In the genomic region with DNA sequence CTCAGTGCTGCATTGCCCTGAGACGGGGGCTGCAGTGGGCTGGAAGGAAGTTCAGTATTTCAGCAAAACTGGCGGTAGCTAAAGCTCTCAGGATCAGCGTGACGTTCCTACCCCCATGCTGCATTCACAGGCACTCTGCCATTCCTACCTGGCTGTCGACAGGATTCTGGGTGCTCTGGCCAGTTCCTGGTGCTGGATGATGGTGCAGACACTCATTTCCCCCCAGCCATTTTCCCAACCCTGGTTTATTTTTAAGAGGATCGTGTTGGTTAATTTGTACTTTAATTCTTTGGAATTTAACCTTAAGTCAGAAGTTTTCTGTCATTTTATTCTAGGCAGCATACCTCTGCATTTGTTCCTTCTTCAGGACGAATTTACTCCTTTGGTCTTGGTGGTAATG, we compare ENCODE assay signal across 22 mouse cellular contexts. TPM values are rescaled to one million over a fixed set of nuclear protein-coding genes. Genes with fewer than 3 reads are reported as not detected.
DNase-seq lines count a peak whose midpoint lies in the region; ATAC-seq and TF ChIP-seq lines count a peak whose summit lies in the region.
"Had no signal": no experiment of that assay in that cellular context is flagged by ENCODE, and none has a peak within 500 bp of the region (broad histone marks: within the 10 kb centered on the region; RNA-seq: fewer than 3 reads in every experiment).

No protein-coding gene starts in this region.

- no peak overlapping the region for H3K27ac ChIP-seq in midbrain, embryonic 11.5 days (ENCODE audit: low read depth, low read length)
- H3K27ac ChIP-seq in midbrain, embryonic 13.5 days = no peak overlapping the region
- peak overlapping the region; percentile 72 for H3K27ac ChIP-seq in liver, embryonic 12.5 days
- 0 out of 2 replicates have a peak overlapping the region, but pooled peaks have one; percentile 6 for H3K27ac ChIP-seq in liver, postnatal 0 days (ENCODE audit: low read depth)
- no peak overlapping the region for H3K27ac ChIP-seq in heart, embryonic 10.5 days
- H3K27ac ChIP-seq: embryonic facial prominence, embryonic 15.5 days; forebrain, embryonic 10.5 days had no signal

- ATAC-seq in midbrain, embryonic 11.5 days (ENCODE audit: low FRiP score) = no peak
- no peak for ATAC-seq in midbrain, embryonic 13.5 days
- ATAC-seq in liver, embryonic 12.5 days = no peak
- ATAC-seq in liver, postnatal 0 days = no peak
- ATAC-seq: forebrain, embryonic 14.5 days had no signal

- no peaks in the 10 kb centered on the region for H3K4me1 ChIP-seq in midbrain, embryonic 11.5 days (ENCODE audit: control insufficient read depth, insufficient read depth, low read length)
- H3K4me1 ChIP-seq in midbrain, embryonic 13.5 days (replicated peaks) = no peaks in the 10 kb centered on the region
- H3K4me1 ChIP-seq in liver, embryonic 12.5 days = peaks cover 48% of the 10 kb centered on the region
- H3K4me1 ChIP-seq in liver, postnatal 0 days (ENCODE audit: insufficient read depth) = no peaks in the 10 kb centered on the region
- no peaks in the 10 kb centered on the region for H3K4me1 ChIP-seq in heart, embryonic 10.5 days
- H3K4me1 ChIP-seq: embryonic facial prominence, embryonic 15.5 days; forebrain, embryonic 10.5 days had no signal

- WGBS in midbrain, embryonic 11.5 days = 91% methylated on average over 7 of the region's 7 CpGs
- WGBS in midbrain, embryonic 13.5 days = 91% methylated on average over 7 of the region's 7 CpGs
- WGBS in liver, embryonic 12.5 days (ENCODE audit: insufficient replicate concordance) = 77% methylated on average over 7 of the region's 7 CpGs
- 86% methylated on average over 7 of the region's 7 CpGs for WGBS in liver, postnatal 0 days (ENCODE audit: insufficient replicate concordance)
- 76% methylated on average over 7 of the region's 7 CpGs for WGBS in heart, embryonic 10.5 days

- no peaks in the 10 kb centered on the region for H3K27me3 ChIP-seq in midbrain, embryonic 11.5 days (ENCODE audit: control insufficient read depth, insufficient read depth, low read length)
- no peaks in the 10 kb centered on the region for H3K27me3 ChIP-seq in midbrain, embryonic 13.5 days
- no peaks in the 10 kb centered on the region for H3K27me3 ChIP-seq in liver, embryonic 12.5 days (replicated peaks)
- H3K27me3 ChIP-seq in liver, postnatal 0 days (ENCODE audit: insufficient read depth, low read length) = no peaks in the 10 kb centered on the region
- H3K27me3 ChIP-seq in heart, embryonic 10.5 days (ENCODE audit: insufficient read depth, poor library complexity, severe bottlenecking) = no peaks in the 10 kb centered on the region
- H3K27me3 ChIP-seq: embryonic facial prominence, embryonic 15.5 days had no signal

- no peak overlapping the region for H3K4me3 ChIP-seq in midbrain, embryonic 11.5 days (ENCODE audit: low read depth, low read length)
- no peak overlapping the region for H3K4me3 ChIP-seq in midbrain, embryonic 13.5 days (replicated peaks)
- H3K4me3 ChIP-seq in liver, embryonic 12.5 days = no peak overlapping the region
- H3K4me3 ChIP-seq in liver, postnatal 0 days (ENCODE audit: low read depth, low read length) = no peak overlapping the region
- no peak overlapping the region for H3K4me3 ChIP-seq in heart, embryonic 10.5 days
- H3K4me3 ChIP-seq: embryonic facial prominence, embryonic 15.5 days; erythroblast, embryonic 14.5 days; forebrain, embryonic 10.5 days had no signal

- no peak for TF ChIP-seq CTCF in liver, postnatal 0 days (IDR thresholded peaks at IDR 0.05; ENCODE audit: low read depth)

- TF ChIP-seq EP300 in liver, postnatal 0 days (IDR thresholded peaks at IDR 0.05; ENCODE audit: low read depth) = no peak

- no peak overlapping the region for H3K4me2 ChIP-seq in midbrain, embryonic 11.5 days
- H3K4me2 ChIP-seq in midbrain, embryonic 13.5 days (replicated peaks) = no peak overlapping the region
- peak overlapping the region; percentile 28; the same call in 1 of the 2 replicates for H3K4me2 ChIP-seq in liver, embryonic 12.5 days
- no peak overlapping the region for H3K4me2 ChIP-seq in liver, postnatal 0 days (ENCODE audit: low read depth, low read length)
- H3K4me2 ChIP-seq: embryonic facial prominence, embryonic 15.5 days had no signal

- no peaks in the 10 kb centered on the region for H3K9me3 ChIP-seq in midbrain, embryonic 11.5 days (ENCODE audit: control insufficient read depth, low read length)
- no peaks in the 10 kb centered on the region for H3K9me3 ChIP-seq in midbrain, embryonic 13.5 days
- no peaks in the 10 kb centered on the region for H3K9me3 ChIP-seq in liver, embryonic 12.5 days (replicated peaks)
- no peaks in the 10 kb centered on the region for H3K9me3 ChIP-seq in liver, postnatal 0 days (ENCODE audit: low read length)
- H3K9me3 ChIP-seq in heart, embryonic 10.5 days = no peaks in the 10 kb centered on the region
- H3K9me3 ChIP-seq: embryonic facial prominence, embryonic 15.5 days; forebrain, embryonic 10.5 days had no signal

- peak; percentile 49 to 53 for DNase-seq in kidney, adult 8-10 months
- DNase-seq in kidney, postnatal 10 days = no peak
- peak; percentile 57 for DNase-seq in midbrain, embryonic 11.5 days (ENCODE audit: low spot score, missing footprints)
- DNase-seq in liver, postnatal 0 days = no peak
- DNase-seq in left cerebral cortex, adult 8-10 months (ENCODE audit: low spot score in 2 of 2) = no peak
- DNase-seq in heart, embryonic 10.5 days (ENCODE audit: low spot score) = no peak
- DNase-seq: adrenal gland, adult 2 months; adrenal gland, postnatal 25 days; cerebellum, adult 11 months; cerebellum, adult 8-10 months; cerebellum, postnatal 14 days; embryo, embryonic 11 days; gastrocnemius, postnatal 36 days; heart, adult 11 months; heart, postnatal 10 days; heart, postnatal 4 days had no signal

- peaks cover 7% of the 10 kb centered on the region for H3K36me3 ChIP-seq in midbrain, embryonic 11.5 days (ENCODE audit: control insufficient read depth, insufficient read depth, low read length)
- H3K36me3 ChIP-seq in midbrain, embryonic 13.5 days = peaks cover 55% of the 10 kb centered on the region
- H3K36me3 ChIP-seq in liver, embryonic 12.5 days = peaks cover 77% of the 10 kb centered on the region
- peaks cover 65% of the 10 kb centered on the region for H3K36me3 ChIP-seq in liver, postnatal 0 days (replicated peaks; ENCODE audit: insufficient read depth, low read length)
- peaks cover 70% of the 10 kb centered on the region for H3K36me3 ChIP-seq in heart, embryonic 10.5 days

- no peak overlapping the region for H3K9ac ChIP-seq in midbrain, embryonic 11.5 days (ENCODE audit: low read length)
- no peak overlapping the region for H3K9ac ChIP-seq in midbrain, embryonic 13.5 days (replicated peaks)
- H3K9ac ChIP-seq in liver, embryonic 12.5 days = no peak overlapping the region
- H3K9ac ChIP-seq in liver, postnatal 0 days (replicated peaks) = no peak overlapping the region
- H3K9ac ChIP-seq: embryonic facial prominence, embryonic 15.5 days had no signal

RNA-seq across cellular contexts. Expression of a gene that starts 39.2 kb away (rescaled TPM):
- polyA plus RNA-seq in midbrain, embryonic 11.5 days (2014; fragmentation: Nextera tagmentation; extraction: Ambion mirVana) = 53.9 and 54.6 TPM in 2 replicates
- polyA plus RNA-seq in midbrain, embryonic 13.5 days (2015; fragmentation: Nextera tagmentation; extraction: Ambion mirVana) = 36.1 and 38.3 TPM in 2 replicates
- 36.3 and 38.4 TPM in 2 replicates for polyA plus RNA-seq in liver, embryonic 12.5 days (2016; fragmentation: Nextera tagmentation; extraction: Ambion mirVana)
- 22.5 and 22.9 TPM in 2 replicates for polyA plus RNA-seq in liver, postnatal 0 days (2015; fragmentation: Nextera tagmentation; extraction: Ambion mirVana)
- 10 to 100 TPM; 46.1 to 57.5 (median 53.0) TPM for total RNA-seq in left cerebral cortex, adult 8-10 months (2022)
- 36.0 and 38.4 TPM in 2 replicates for polyA plus RNA-seq in heart, embryonic 10.5 days (2016; fragmentation: Nextera tagmentation; extraction: Ambion mirVana)

Comparison
In these comparisons a context has a peak if more than half of its experiments do, and no peak if none do; other contexts are left out.
1. DNase-seq: peak in kidney, adult 8-10 months (2 of 2) and midbrain, embryonic 11.5 days (single experiment); none in kidney, postnatal 10 days (single experiment), liver, postnatal 0 days (single experiment), left cerebral cortex, adult 8-10 months (0 of 2) and heart, embryonic 10.5 days (single experiment).
2. H3K27ac ChIP-seq: peak in liver, embryonic 12.5 days (single experiment) and liver, postnatal 0 days (single experiment); none in midbrain, embryonic 11.5 days (single experiment), midbrain, embryonic 13.5 days (single experiment) and heart, embryonic 10.5 days (single experiment).